ENCODE assay signal across 18 mouse cellular contexts in the genomic region with DNA sequence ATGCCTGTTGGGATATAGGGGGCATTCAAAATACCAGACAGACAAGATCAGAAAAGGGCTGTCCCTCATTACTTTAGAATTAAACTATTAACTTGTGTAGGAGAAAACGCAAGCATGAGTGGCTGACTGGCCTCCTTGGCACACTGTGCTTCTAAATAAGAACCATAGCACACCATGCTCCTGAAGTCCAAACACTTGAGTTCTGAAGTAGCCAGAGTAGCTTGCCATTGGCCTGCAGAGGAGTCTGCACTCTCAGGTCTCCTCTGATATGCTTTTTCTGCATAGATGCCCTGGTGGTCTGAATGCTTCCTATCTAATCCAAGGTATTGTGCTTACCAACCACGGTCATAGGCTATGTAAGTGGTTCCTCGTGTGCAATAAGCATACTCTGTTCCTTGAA.
"Had no signal": no experiment of that assay in that cellular context is flagged by ENCODE, and none has a peak within 500 bp of the region (broad histone marks: within the 10 kb centered on the region; RNA-seq: fewer than 3 reads in every experiment).

No protein-coding gene starts in this region.

- ATAC-seq: liver, embryonic 12.5 days; midbrain, embryonic 16.5 days had no signal

- H3K27me3 ChIP-seq: lung, embryonic 15.5 days; neural tube, embryonic 13.5 days; neural tube, embryonic 15.5 days had no signal

- H3K9me3 ChIP-seq: liver, embryonic 12.5 days; lung, embryonic 15.5 days; midbrain, embryonic 10.5 days; neural tube, embryonic 13.5 days; neural tube, embryonic 15.5 days had no signal

- DNase-seq: lung, postnatal 14 days; midbrain, embryonic 14.5 days; retina, postnatal 1 day; right cerebral cortex, adult 18-20 months; right cerebral cortex, postnatal 25 days; right cerebral cortex, postnatal 4 days; spleen, adult 18-20 months; thymus, adult 18-20 months; thymus, postnatal 14 days; thymus, postnatal 36 days had no signal

- H3K27ac ChIP-seq: liver, embryonic 12.5 days; liver, embryonic 14.5 days; lung, embryonic 15.5 days; midbrain, embryonic 10.5 days; neural tube, embryonic 13.5 days; neural tube, embryonic 15.5 days had no signal

- H3K36me3 ChIP-seq: liver, embryonic 12.5 days; lung, embryonic 15.5 days; midbrain, embryonic 10.5 days; neural tube, embryonic 13.5 days; neural tube, embryonic 15.5 days had no signal

- H3K4me2 ChIP-seq: liver, embryonic 12.5 days; lung, embryonic 15.5 days; neural tube, embryonic 13.5 days; neural tube, embryonic 15.5 days had no signal

- H3K4me1 ChIP-seq: liver, embryonic 12.5 days; neural tube, embryonic 15.5 days had no signal

- H3K4me3 ChIP-seq: liver, embryonic 12.5 days; lung, embryonic 15.5 days; midbrain, embryonic 10.5 days; myocyte; neural tube, embryonic 13.5 days; neural tube, embryonic 15.5 days had no signal

- H3K9ac ChIP-seq: liver, embryonic 12.5 days; liver, embryonic 14.5 days; lung, embryonic 15.5 days; neural tube, embryonic 13.5 days; neural tube, embryonic 15.5 days had no signal
